Comparison of ENCODE assay signal across 9 mouse cellular contexts in the genomic region with DNA sequence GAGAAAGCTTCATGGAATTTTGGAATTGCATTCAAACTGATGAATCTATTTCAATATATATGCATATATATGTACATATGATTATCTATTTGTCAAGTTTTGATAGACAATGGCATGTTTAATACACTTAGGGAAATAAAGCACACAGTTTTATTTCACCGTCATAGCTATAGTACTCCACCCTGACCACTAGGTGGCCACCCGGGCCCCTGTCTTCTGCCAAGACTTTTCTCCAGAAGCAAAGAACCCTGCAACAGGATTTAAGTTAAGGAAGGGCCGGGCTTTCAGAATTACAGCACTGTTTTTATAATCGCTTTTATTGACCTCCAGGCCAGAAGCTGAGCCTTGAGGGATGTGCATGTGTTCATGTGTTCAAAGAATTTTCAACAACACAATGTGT.
DNase-seq lines count a peak whose midpoint lies in the region; ATAC-seq and TF ChIP-seq lines count a peak whose summit lies in the region.
"Had no signal": no experiment of that assay in that cellular context is flagged by ENCODE, and none has a peak within 500 bp of the region (broad histone marks: within the 10 kb centered on the region; RNA-seq: fewer than 3 reads in every experiment).

No protein-coding gene starts in this region.

- TF ChIP-seq POLR2A in heart, adult 2 months (IDR thresholded peaks at IDR 0.05; ENCODE audit: insufficient read depth, low read depth, low read length), result no peak

- intact Hi-C loops in heart, adult 2 months (cut with DNase I), result loop anchor here (2.0 kb wide), 2 partner anchors 209 to 241 kb away; no protein-coding TSS in a partner anchor
- intact Hi-C loops in heart, postnatal 25 days (cut with DNase I), result loop anchor here (2.0 kb wide), 1 partner anchor 241 kb away; no protein-coding TSS in a partner anchor
- intact Hi-C loops in left cerebral cortex, postnatal 14 days (cut with DNase I), result loop anchor here (1.0 kb wide), 1 partner anchor 209 kb away; no protein-coding TSS in a partner anchor

- TF ChIP-seq CTCF in heart, adult 2 months (IDR thresholded peaks at IDR 0.05), result peak; percentile 81

- no peaks in the 10 kb centered on the region for H3K79me2 ChIP-seq in heart, adult 2 months (replicated peaks; ENCODE audit: control insufficient read depth, insufficient read depth, low read length)

- H3K9ac ChIP-seq in heart, adult 2 months (ENCODE audit: low read depth, low read length), result no peak overlapping the region
- H3K9ac ChIP-seq in forebrain, embryonic 11.5 days (ENCODE audit: low read length), result no peak overlapping the region
- H3K9ac ChIP-seq: neural tube, embryonic 13.5 days had no signal

- H3K36me3 ChIP-seq in heart, adult 2 months (ENCODE audit: control insufficient read depth, insufficient read depth, low read length), result no peaks in the 10 kb centered on the region
- H3K36me3 ChIP-seq in forebrain, embryonic 11.5 days (ENCODE audit: control insufficient read depth, insufficient read depth, low read length), result no peaks in the 10 kb centered on the region
- H3K36me3 ChIP-seq: neural tube, embryonic 13.5 days had no signal

- peak; percentile 55; the same call in 1 of the 2 replicates for ATAC-seq in forebrain, embryonic 11.5 days (replicated peaks; ENCODE audit: low FRiP score)
- no peak for ATAC-seq in erythroblast, adult 5-6 weeks (replicated peaks; ENCODE audit: low FRiP score, poor library complexity, severe bottlenecking)

- DNase-seq in heart, adult 2 months, result peak; percentile 11 to 46
- DNase-seq in heart, postnatal 25 days (ENCODE audit: low spot score), result no peak
- peak; percentile 37 for DNase-seq in urinary bladder, postnatal 14 days (ENCODE audit: low spot score)
- DNase-seq in urinary bladder, adult 18-20 months (ENCODE audit: low spot score in 2 of 2), result no peak
- peak; percentile 73 for DNase-seq in forebrain, embryonic 11.5 days (ENCODE audit: low spot score)
- DNase-seq in left cerebral cortex, postnatal 14 days (ENCODE audit: low spot score in 2 of 2), result peak; percentile 17 to 41
- peak; percentile 3 for DNase-seq in retina, postnatal 7 days (ENCODE audit: low read depth, low spot score)

- no peak overlapping the region for H3K4me2 ChIP-seq in forebrain, embryonic 11.5 days (ENCODE audit: low read depth, low read length, severe bottlenecking)
- H3K4me2 ChIP-seq: neural tube, embryonic 13.5 days had no signal

- H3K4me1 ChIP-seq in heart, adult 2 months (ENCODE audit: control insufficient read depth, insufficient read depth, low read length), result no peaks in the 10 kb centered on the region; the same call in 1 of the 2 replicates
- no peaks in the 10 kb centered on the region for H3K4me1 ChIP-seq in forebrain, embryonic 11.5 days (replicated peaks; ENCODE audit: control insufficient read depth, insufficient read depth, low read length)
- H3K4me1 ChIP-seq: neural tube, embryonic 13.5 days had no signal

- H3K9me3 ChIP-seq in forebrain, embryonic 11.5 days (ENCODE audit: control insufficient read depth, low read length), result no peaks in the 10 kb centered on the region
- H3K9me3 ChIP-seq: neural tube, embryonic 13.5 days had no signal

- TF ChIP-seq EP300 in heart, adult 2 months (IDR thresholded peaks at IDR 0.05; ENCODE audit: insufficient read depth, low read depth, low read length), result no peak

- WGBS in heart, adult 2 months, result 33% methylated on average over 4 of the region's 4 CpGs
- WGBS in forebrain, embryonic 11.5 days, result 24% methylated on average over 4 of the region's 4 CpGs

- H3K27me3 ChIP-seq in heart, adult 2 months (ENCODE audit: control insufficient read depth, insufficient read depth, low read length), result no peaks in the 10 kb centered on the region
- no peaks in the 10 kb centered on the region for H3K27me3 ChIP-seq in forebrain, embryonic 11.5 days (ENCODE audit: control insufficient read depth, insufficient read depth, low read length)
- H3K27me3 ChIP-seq: neural tube, embryonic 13.5 days had no signal

- no peak overlapping the region for H3K4me3 ChIP-seq in heart, adult 2 months
- no peak overlapping the region for H3K4me3 ChIP-seq in forebrain, embryonic 11.5 days (ENCODE audit: low read depth, low read length)
- H3K4me3 ChIP-seq: neural tube, embryonic 13.5 days had no signal

- no peak overlapping the region for H3K27ac ChIP-seq in heart, adult 2 months
- no peak overlapping the region for H3K27ac ChIP-seq in forebrain, embryonic 11.5 days (ENCODE audit: low read depth, low read length)
- H3K27ac ChIP-seq: neural tube, embryonic 13.5 days had no signal

Comparison
In these comparisons a context has a peak if more than half of its experiments do, and no peak if none do; other contexts are left out.
1. DNase-seq: peak in heart, adult 2 months (2 of 2), urinary bladder, postnatal 14 days (single experiment), forebrain, embryonic 11.5 days (single experiment), left cerebral cortex, postnatal 14 days (2 of 2) and retina, postnatal 7 days (single experiment); none in heart, postnatal 25 days (single experiment) and urinary bladder, adult 18-20 months (0 of 2).